Mouse (Mus musculus) liver, embryonic 13.5 days (tissue): ENCODE results near the gene Phykpl. TPM values are rescaled to one million over a fixed set of nuclear protein-coding genes. Genes with fewer than 3 reads are reported as not detected.

ENCODE experiments used
- polyA plus RNA-seq: library from polyadenylated mRNA; unstranded; fragments of >200 nt; fragmentation: Nextera tagmentation; extraction: Ambion mirVana; gene quantifications from 2 replicates; pipeline ENCODE4 v1.2.1, GENCODE M21; 2015

Gene Phykpl
- polyA plus RNA-seq, 1 experiment from 2014 or later: 15.0 TPM

Other genes with a start within 250 kb of the Phykpl start
- gene Hnrnpab, start 22.1 kb downstream of the Phykpl start, polyA plus RNA-seq: 250 and 275 TPM in 2 replicates
- gene Nhp2, start 35.0 kb downstream of the Phykpl start, polyA plus RNA-seq: 186 and 203 TPM in 2 replicates
- 24.9 and 25.1 TPM in 2 replicates for gene Rmnd5b, start 51.1 kb downstream of the Phykpl start, polyA plus RNA-seq
- gene N4bp3, start 66.1 kb downstream of the Phykpl start, polyA plus RNA-seq: 3.1 and 3.2 TPM in 2 replicates
- gene D930048N14Rik, start 66.2 kb downstream of the Phykpl start, polyA plus RNA-seq: 0.29 and 0.49 TPM in 2 replicates
- 45.2 and 50.6 TPM in 2 replicates for gene 0610009B22Rik, start 104.1 kb downstream of the Phykpl start, polyA plus RNA-seq
- gene Sec24a, start 178.9 kb downstream of the Phykpl start, polyA plus RNA-seq: 5.8 and 8.4 TPM in 2 replicates
- 90.3 and 101 TPM in 2 replicates for gene Sar1b, start 178.9 kb downstream of the Phykpl start, polyA plus RNA-seq